Mouse (Mus musculus) megakaryocyte, adult 5-6 weeks (primary cell): ENCODE data around the gene Ltbp3. TPM values are rescaled to one million over a fixed set of nuclear protein-coding genes. Genes with fewer than 3 reads are reported as not detected.

Experiments
- ATAC-seq: 2 replicates; pipeline ENCODE4 v1.8.0; 2016; ENCODE audit warnings: mild to moderate bottlenecking, inconsistent platforms; ENCODE audit not compliant: poor library complexity, severe bottlenecking
- total RNA-seq, 2 experiments: library from RNA; stranded (forward) in 1 of 2; stranded (reverse) in 1 of 2; fragments of 153-499, 151-499 nt in 1 of 2; fragments of 221-1000, 200-1000 nt in 1 of 2; gene quantifications; 2 replicates each; pipeline versions ENCODE4 v1.2.3 to v1.2.4; 2015 to 2017

Gene Ltbp3
- total RNA-seq, 2 experiments from 2014 or later: 0.18 to 1.5 TPM

GRCm38 (mm10) chr19:5749476-5749875 is 8.8 kb downstream of the Ltbp3 start:
- no peak for ATAC-seq

GRCm38 (mm10) chr19:5750951-5751350 is 10.2 kb downstream of the Ltbp3 start:
- ATAC-seq: no peak

GRCm38 (mm10) chr19:5751742-5752141 is 11.0 kb downstream of the Ltbp3 start:
- ATAC-seq: no peak

GRCm38 (mm10) chr19:5756321-5756985 is 15.7 kb downstream of the Ltbp3 start:
- no peak for ATAC-seq

GRCm38 (mm10) chr19:5756991-5757636 is 16.4 kb downstream of the Ltbp3 start:
- ATAC-seq: no peak

- no peak for ATAC-seq
These were observed 18.2 kb downstream of the Ltbp3 start for GRCm38 (mm10) chr19:5758878-5759403.

- no peak for ATAC-seq
These were observed 22.5 kb downstream of the Ltbp3 start for GRCm38 (mm10) chr19:5763163-5763562.

GRCm38 (mm10) chr19:5767271-5767670 is 26.6 kb downstream of the Ltbp3 start:
- no peak for ATAC-seq

GRCm38 (mm10) chr19:5770311-5770710 is 29.6 kb downstream of the Ltbp3 start:
- ATAC-seq: no peak

- ATAC-seq: peak; percentile 97
These were observed 30.5 kb downstream of the Ltbp3 start, which contains the start of gene Scyl1 for GRCm38 (mm10) chr19:5770925-5771860. Gene Scyl1 (minus strand): TSS chr19:5771419.

GRCm38 (mm10) chr19:5777387-5778032 is 36.8 kb downstream of the Ltbp3 start:
- no peak for ATAC-seq

GRCm38 (mm10) chr19:5778312-5778711 is 37.6 kb downstream of the Ltbp3 start:
- ATAC-seq: no peak

- no peak for ATAC-seq
These were observed 39.5 kb downstream of the Ltbp3 start for GRCm38 (mm10) chr19:5780203-5780602.

GRCm38 (mm10) chr19:5781532-5781931 is 40.8 kb downstream of the Ltbp3 start:
- no peak for ATAC-seq

GRCm38 (mm10) chr19:5782121-5782520 is 41.4 kb downstream of the Ltbp3 start:
- ATAC-seq: no peak

GRCm38 (mm10) chr19:5784958-5785577 is 44.4 kb downstream of the Ltbp3 start:
- ATAC-seq: no peak

- peak; percentile 87 for ATAC-seq
These were observed 45.9 kb downstream of the Ltbp3 start for GRCm38 (mm10) chr19:5786441-5787114.

- ATAC-seq: peak; percentile 90
These were observed 46.5 kb downstream of the Ltbp3 start for GRCm38 (mm10) chr19:5787128-5787635.

- no peak for ATAC-seq
These were observed 47.2 kb downstream of the Ltbp3 start for GRCm38 (mm10) chr19:5787920-5788319.
